Mouse (Mus musculus): ENCODE results near the gene Epb41l2. TPM values are rescaled to one million over a fixed set of nuclear protein-coding genes. Genes with fewer than 3 reads are reported as not detected.

Gene Epb41l2
- 10 to 100 TPM; 21.9 to 29.9 TPM for total RNA-seq (2021)
- long read RNA-seq, experiment 1, full-length matches to known transcripts, result 1 of 6 reads
- long read RNA-seq, experiment 1, partial matches to known transcripts, result 3 of 6 reads
- long read RNA-seq, experiment 1, other reads (novel, unspliced or antisense), result 2 of 6 reads
- long read RNA-seq, experiment 2, partial matches to known transcripts, result 1 of 7 reads
- long read RNA-seq, experiment 2, other reads (novel, unspliced or antisense), result 6 of 7 reads

DNA sequence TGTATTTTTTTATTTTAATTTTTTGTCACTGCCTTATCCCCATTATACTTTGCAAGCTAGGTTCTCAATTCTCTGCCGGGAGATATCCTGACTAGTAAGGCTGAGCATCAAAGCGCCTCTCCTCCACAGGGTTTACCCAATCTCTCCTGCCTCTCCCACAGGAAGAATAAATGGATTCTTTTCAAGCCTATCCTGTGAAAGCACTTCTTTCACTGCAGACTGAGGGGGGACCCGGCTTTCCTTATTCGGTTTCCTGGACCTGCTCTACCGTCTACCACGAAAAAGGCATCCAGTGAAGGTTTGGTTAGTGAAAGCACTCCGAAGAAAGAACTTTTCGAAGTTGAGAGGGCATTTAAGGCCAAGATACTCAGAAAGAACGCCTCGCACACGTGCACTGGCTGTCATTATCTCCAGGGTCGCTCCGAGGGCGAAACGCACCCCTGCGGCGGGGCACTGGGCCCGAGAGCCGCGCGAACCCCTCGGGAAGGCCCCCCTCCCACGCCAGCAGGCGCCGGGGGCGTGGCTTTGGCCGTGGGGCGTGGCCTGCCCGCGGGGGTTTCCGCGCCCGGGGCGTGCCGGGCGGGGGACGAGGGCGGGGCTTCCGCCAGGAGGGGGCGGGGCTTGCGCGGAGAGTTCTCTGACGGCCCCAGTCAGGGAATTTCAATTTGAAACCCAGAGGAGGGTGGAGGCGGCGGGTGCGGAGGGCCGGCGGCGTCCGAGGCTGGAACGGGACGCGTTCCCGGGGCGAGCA is at the start of gene Epb41l2:
Gene Epb41l2 (plus strand): TSS at position 591 of the 751 bp plus-strand sequence.
- DNase-seq (ENCODE audit: low spot score), result peak; percentile 94

DNA sequence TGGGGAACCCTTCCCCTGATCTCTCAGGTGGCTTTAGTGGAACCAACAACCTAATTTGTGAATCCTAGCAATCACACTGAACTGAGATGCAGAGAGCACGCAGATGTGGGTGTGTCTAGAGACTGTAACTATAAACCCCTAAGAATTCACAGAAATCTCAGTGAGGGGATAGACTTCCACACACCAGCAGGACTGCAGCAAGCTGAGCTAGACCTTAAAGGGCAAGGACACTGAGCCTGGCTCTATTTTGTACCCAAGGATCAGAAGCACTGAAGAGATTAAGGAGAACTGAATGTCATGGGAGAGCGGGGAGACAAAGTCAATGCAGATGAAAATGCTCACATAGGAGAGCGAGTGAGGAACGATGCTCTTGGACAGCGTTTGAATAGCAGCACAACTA is 49.6 kb upstream of the Epb41l2 start:
- DNase-seq (ENCODE audit: low spot score), result no peak

DNA sequence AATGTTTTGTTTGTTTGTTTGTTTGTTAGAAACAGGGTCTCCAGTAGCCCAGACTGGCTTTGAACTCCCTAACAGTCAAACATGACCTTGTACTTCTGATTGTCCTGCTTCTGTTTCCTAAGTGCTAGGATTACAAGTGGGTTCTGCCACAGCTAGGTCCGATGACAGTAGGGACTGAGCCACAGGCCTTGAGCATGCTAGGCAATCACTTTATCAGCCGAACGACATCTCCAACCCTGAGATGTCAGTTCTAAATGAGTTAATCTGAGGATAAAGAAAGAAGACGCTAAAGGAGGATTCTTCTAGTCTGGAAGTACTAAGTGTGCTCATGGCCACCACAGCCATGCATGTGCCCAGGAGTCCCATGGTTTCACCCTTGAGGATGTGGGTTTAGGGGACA is 48.9 kb upstream of the Epb41l2 start:
- DNase-seq (ENCODE audit: low spot score), result no peak

- DNase-seq (ENCODE audit: low spot score), result no peak
Measured at GRCm38 (mm10) chr10:25311554-25312212, 47.9 kb upstream of the Epb41l2 start.

DNA sequence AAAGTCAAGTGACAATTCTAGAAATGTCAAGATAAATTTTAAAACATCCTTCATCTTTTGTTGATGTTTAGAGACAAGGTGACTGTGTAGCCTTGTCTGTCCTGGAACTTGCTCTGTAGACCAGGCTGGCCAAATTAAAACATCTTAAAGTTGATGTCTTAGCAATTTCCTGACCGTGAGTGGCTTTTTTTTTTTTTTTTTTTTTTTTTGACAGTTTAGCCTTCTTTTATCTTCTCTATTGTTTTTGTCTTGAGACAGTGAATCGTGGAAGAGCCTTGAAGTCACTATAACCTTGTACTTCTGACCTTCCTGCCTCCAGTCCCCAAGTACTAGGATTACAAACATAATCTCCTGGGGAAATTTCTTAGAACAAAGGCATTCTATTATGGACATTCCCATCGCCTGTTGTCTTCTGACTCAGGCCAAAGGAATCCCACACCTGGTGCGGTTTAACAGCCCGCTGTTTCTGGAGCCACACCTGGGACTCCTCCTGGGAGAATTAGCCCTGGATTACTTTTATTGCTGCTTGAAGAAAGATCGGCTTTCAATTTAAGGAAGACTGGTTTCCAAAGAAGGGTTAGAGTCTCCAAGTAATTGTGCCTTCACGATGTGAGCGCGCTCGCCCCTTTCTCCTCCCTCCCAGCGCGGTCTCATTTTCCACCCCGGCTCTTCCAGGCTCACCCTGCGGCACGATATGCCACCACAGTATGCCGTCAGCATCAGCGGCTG is 45.6 kb upstream of the Epb41l2 start:
- DNase-seq (ENCODE audit: low spot score), result no peak

DNA sequence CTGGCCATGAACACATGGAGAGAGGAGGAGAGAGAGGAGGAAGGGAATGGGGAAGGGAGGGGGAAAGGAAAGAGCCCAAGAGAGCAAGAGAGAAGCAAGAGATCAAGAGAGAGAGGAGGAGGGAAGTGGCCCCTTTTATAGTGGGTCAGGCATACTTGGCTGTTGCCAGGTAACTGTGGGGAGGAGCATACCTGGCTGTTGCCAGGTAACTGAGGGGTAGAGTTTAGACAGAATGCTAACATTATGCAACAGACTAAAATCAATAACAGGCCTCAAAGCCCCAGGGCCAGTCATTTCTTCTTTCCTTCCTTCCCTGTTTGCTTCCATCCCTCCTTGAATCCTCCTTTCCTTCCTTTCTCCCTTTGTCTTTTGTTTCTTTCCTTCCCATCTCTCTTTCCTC is 41.9 kb upstream of the Epb41l2 start:
- no peak for DNase-seq (ENCODE audit: low spot score)

GRCm38 (mm10) chr10:25318405-25318804 is 41.2 kb upstream of the Epb41l2 start:
- DNase-seq (ENCODE audit: low spot score), result no peak

GRCm38 (mm10) chr10:25319531-25319930 is 40.1 kb upstream of the Epb41l2 start:
- no peak for DNase-seq (ENCODE audit: low spot score)

DNA sequence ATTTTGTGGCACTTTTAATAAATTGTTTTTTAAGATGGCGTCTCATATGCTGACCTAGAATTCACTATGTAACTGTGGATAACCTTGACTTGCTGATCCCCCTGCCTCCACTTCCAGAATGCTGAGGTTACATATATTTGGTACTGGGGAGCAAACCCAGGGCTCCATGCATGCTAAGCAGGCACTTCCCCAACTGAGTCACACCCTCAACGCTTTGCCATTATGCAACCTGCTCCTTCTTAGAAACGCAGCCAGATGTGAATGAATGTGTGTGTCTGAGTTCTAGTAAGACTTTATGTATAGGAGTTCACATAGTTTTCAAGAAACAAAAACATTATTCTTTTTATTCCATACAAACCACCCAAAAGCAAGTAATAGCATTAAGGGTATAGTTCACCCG is 38.4 kb upstream of the Epb41l2 start:
- no peak for DNase-seq (ENCODE audit: low spot score)

DNA sequence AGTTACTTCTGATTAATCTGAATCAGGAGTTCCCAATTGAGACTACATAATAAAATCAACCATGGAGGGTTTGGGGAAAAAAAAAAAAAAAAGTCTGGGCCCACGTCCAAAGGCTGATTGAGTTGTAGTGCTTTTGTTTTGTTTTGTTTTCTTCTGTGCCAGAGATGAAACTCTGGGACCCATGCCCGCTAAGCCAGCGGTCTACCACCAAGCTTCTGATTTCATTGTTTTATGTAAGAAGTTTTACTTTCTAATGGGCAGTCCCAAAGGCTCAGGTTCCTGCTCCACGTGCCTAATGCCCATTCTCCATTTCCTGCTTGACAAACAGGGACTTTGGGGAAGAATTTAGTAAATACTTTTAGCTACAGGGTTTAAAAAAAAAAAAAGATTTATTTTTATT is 33.9 kb upstream of the Epb41l2 start:
- no peak for DNase-seq (ENCODE audit: low spot score)

- DNase-seq (ENCODE audit: low spot score), result no peak
Measured at GRCm38 (mm10) chr10:25327511-25327910, 32.1 kb upstream of the Epb41l2 start.

GRCm38 (mm10) chr10:25330094-25330493 is 29.5 kb upstream of the Epb41l2 start:
- DNase-seq (ENCODE audit: low spot score), result no peak

DNA sequence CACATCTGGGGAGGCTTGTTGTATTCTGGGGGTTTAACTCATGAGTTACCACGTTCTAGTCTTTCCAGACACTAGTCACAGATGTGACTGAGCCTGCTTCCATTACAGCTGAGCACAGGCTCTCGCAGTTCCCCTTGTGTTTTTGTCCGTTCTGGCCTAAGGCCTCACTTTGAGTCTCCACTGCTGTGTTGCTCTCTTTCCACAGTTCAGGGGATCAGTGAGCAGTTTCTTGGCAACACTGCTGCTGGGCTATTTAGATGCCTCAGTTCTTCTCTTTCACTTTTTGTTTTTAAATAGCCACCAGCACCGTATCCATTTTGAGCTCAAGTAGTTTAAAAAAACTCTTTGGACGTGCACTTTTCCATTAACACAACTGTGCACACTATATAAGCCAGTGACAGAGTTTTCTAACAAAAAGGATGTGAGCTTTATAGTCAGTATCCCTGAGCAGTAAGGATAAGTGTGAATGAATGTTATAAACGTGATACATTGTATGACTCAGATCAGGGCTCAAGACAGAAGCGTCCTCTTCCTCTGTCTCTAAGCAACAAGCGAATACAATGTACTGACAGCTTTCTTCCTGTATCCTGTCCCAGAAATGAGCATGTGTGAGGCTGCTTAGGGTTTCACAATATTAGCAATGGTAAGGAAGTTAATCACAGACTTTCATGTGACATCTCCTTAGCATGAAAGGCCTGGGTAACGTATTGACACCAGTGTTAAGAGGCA is 28.1 kb upstream of the Epb41l2 start:
- DNase-seq (ENCODE audit: low spot score), result peak; percentile 35

- DNase-seq (ENCODE audit: low spot score), result no peak
Measured at GRCm38 (mm10) chr10:25333390-25334079, 26.1 kb upstream of the Epb41l2 start.

- no peak for DNase-seq (ENCODE audit: low spot score)
Measured at GRCm38 (mm10) chr10:25340675-25341074, 18.9 kb upstream of the Epb41l2 start.

DNA sequence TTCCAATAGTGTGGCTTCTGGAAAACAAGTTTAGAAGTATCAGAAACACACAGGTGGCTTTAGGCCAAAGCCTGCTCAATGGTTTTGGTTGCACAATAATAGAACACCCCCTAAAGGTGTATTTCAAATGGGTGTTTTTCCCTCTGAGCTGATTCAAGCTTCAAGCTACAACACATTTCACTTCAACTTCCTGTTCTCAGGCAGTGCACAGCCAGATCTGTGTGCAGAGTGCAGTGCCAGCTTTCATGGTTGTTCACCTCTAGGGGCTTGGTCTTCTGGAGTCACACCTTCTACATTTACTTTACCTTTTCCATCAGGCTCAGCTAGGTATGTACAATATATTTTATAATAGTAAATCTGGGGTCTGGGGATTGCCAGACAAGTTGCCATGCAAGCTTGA is 16.8 kb upstream of the Epb41l2 start:
- no peak for DNase-seq (ENCODE audit: low spot score)

- DNase-seq (ENCODE audit: low spot score), result no peak
Measured at GRCm38 (mm10) chr10:25353941-25354340, 5.7 kb upstream of the Epb41l2 start.

DNA sequence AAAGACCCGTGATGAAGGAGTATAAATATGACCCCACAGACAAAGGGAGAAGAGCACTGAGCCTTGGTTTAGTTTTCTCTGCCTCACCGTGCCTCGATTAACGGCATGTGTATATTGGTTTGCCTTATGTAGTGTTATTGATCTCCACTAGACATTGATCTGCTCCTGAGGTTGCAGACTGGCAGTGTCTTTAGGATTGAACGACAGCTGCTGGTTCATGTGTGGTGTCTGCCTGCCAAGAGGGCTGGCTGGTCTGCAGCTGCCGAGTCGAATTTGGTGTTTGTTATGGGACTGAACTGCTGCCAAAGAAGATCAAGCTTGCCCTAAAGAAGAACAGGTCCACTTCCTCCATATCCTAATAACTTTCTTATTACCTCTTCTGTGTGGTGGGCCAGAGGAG is 5.2 kb upstream of the Epb41l2 start:
- DNase-seq (ENCODE audit: low spot score), result no peak

DNA sequence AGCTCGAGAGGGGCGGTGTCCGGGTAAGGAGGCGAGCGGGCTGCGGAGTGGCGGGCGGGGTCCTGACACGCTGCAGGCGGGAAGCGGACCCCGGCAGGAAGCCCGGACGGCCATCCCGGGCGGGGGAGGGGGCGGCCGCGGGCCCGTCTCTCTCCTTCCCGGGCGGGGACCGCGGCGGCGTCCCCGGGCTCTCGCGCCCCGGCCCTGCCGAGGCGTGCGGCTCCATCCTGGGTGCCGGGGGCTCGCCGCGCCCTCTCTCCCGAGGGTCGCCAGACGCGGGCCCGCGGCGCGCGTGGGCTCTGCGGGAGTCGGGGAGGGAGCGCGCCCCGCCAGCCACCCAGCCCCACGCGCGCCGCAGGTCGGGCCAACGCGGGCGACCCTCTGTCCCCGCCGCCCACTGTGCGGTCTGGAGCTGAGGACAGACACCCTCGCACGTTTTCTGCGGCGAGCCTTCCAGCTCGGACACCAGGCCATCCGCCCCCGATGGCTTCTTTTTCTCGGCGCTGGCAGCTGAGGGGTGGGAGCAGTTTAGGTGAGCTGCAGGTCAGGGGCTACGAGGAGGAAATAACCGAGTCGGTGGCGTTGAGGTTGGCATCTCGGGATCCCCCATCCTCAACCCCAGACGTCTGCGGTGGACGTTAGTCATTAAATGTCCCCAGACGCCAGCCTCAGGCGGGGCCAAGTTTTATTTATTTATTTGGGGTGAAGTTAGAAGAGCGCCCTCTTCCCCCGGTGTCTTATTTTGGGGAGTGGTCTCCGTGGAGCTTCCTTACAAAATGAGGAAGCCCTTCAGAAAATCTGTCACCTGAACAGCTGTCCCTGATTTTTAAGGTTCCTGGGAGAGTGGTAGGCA is 587 bp downstream of the Epb41l2 start:
- DNase-seq (ENCODE audit: low spot score), result peak; percentile 16

DNA sequence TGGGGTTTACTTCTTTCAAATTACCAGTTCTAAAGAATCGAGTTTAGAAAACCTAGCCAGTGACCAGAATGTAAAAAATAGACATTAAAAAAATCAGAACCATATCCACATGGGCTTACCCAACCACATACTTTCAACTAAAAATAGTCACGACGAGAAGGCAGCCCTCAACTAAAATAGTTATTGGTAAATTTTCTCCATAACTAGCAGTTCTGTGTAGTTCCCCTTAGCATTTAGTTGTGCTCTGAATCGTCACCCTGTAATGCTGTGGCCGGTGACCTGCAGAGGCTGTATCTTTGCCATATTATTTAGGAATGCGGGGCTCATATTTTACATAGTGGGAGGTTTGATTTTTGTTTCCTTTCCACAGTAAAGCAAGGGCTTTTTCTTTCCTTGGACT is 2.6 kb downstream of the Epb41l2 start:
- DNase-seq (ENCODE audit: low spot score), result no peak
